Mouse (Mus musculus) thymus, adult 2 months (tissue): Measurements from ENCODE around the gene Hhip.

Experiments
- CTCF ChIP-seq: fragments of 200-500 bp; IDR thresholded peaks from 2 replicates; pipeline ENCODE4 v1.5.1; 2012; ENCODE audit warnings: mild to moderate bottlenecking, control low read depth, low read length, moderate library complexity, borderline replicate concordance; ENCODE audit not compliant: control insufficient read depth, poor library complexity, insufficient read depth; ENCODE audit errors: extremely low read depth
- POLR2A ChIP-seq: fragments of 200-500 bp; IDR thresholded peaks from 2 replicates; pipeline ENCODE4 v1.6.1; 2012; ENCODE audit warnings: mild to moderate bottlenecking, low read length, control low read depth, moderate library complexity; ENCODE audit not compliant: control insufficient read depth, poor library complexity, insufficient read depth; ENCODE audit errors: extremely low read depth

- TF ChIP-seq CTCF: no peak
- no peak for TF ChIP-seq POLR2A
Measured at GRCm38 (mm10) chr8:80057198-80058174, at the start of gene Hhip.
